Mouse (Mus musculus) C2C12 (cell line): Measurements from ENCODE around the gene Csrnp2. TPM values are rescaled to one million over a fixed set of nuclear protein-coding genes. Genes with fewer than 3 reads are reported as not detected.
A peak's percentile ranks its signal among the peaks of the same experiment; 100 is the strongest.

Source experiments
- H3K27me3 ChIP-seq: one replicate; pipeline ENCODE4 v1.6.1; 2011; ENCODE audit not compliant: control insufficient read depth, insufficient read depth, insufficient read length
- H3K36me3 ChIP-seq: one replicate; pipeline ENCODE4 v1.6.1; 2011; ENCODE audit not compliant: control insufficient read depth, insufficient read depth
- H3K4me3 ChIP-seq: one replicate; pipeline ENCODE4 v1.5.1; 2011; ENCODE audit warnings: mild to moderate bottlenecking, control low read depth; ENCODE audit not compliant: poor library complexity, insufficient read depth, severe bottlenecking
- H3K79me2 ChIP-seq: one replicate; pipeline ENCODE4 v1.6.1; 2011; ENCODE audit not compliant: control insufficient read depth, insufficient read depth
- H3K79me3 ChIP-seq: one replicate; pipeline ENCODE4 v1.6.1; 2011; ENCODE audit warnings: low read depth, control low read depth
- H3ac ChIP-seq: one replicate; pipeline ENCODE3; 2011; ENCODE audit warnings: low read depth; ENCODE audit not compliant: control insufficient read depth, insufficient read length
- CEBPB ChIP-seq: IDR thresholded peaks from one replicate; pipeline ENCODE4 v1.6.1; 2011; ENCODE audit warnings: low read depth, mild to moderate bottlenecking, control low read depth, moderate library complexity
- CTCF ChIP-seq: IDR thresholded peaks from one replicate; pipeline ENCODE4 v1.5.1; 2011; ENCODE audit not compliant: control insufficient read depth, insufficient read depth, insufficient read length
- FOSL1 ChIP-seq: IDR thresholded peaks from one replicate; pipeline ENCODE4 v1.8.0; 2011; ENCODE audit warnings: mild to moderate bottlenecking, low read length; ENCODE audit not compliant: poor library complexity, insufficient read depth, severe bottlenecking
- MAX ChIP-seq: IDR thresholded peaks from one replicate; pipeline ENCODE4 v1.6.1; 2011; ENCODE audit warnings: mild to moderate bottlenecking, control low read depth
- MYOD1 ChIP-seq: IDR thresholded peaks from one replicate; pipeline ENCODE4 v1.6.1; 2011; ENCODE audit warnings: low read depth; ENCODE audit not compliant: control insufficient read depth, insufficient read length
- MYOG ChIP-seq: IDR thresholded peaks from one replicate; pipeline ENCODE4 v1.6.1; 2011; ENCODE audit not compliant: control insufficient read depth, insufficient read length; ENCODE audit errors: extremely low read depth
- USF1 ChIP-seq: IDR thresholded peaks from one replicate; pipeline ENCODE4 v1.6.1; 2011; ENCODE audit warnings: low read depth, mild to moderate bottlenecking, control low read depth, moderate library complexity
- polyA plus RNA-seq: library from polyadenylated mRNA; unstranded; fragments of >200 nt; fragmentation: generic; extraction: Trizol; gene quantifications from one replicate; pipeline ENCODE4 v1.2.1, GENCODE M21; 2012; ENCODE audit warnings: missing spikeins

Csrnp2 gene
- polyA plus RNA-seq, 1 experiment = 11.6 TPM

GRCm38 (mm10) chr15:100462086-100462485 lies 33.2 kb downstream of the Csrnp2 start:
- Histone ChIP-seq H3K36me3 (no peaks in the 10 kb centered on the region), H3K4me3 (no peak overlapping the region), H3K27me3 (no peaks in the 10 kb centered on the region), H3K79me3 (no peaks in the 10 kb centered on the region), H3K79me2 (no peaks in the 10 kb centered on the region), H3ac (no peak overlapping the region)
- TF ChIP-seq CTCF (no peak), MYOG (no peak), CEBPB (no peak), MYOD1 (no peak), MAX (no peak), FOSL1 (no peak)

DNA sequence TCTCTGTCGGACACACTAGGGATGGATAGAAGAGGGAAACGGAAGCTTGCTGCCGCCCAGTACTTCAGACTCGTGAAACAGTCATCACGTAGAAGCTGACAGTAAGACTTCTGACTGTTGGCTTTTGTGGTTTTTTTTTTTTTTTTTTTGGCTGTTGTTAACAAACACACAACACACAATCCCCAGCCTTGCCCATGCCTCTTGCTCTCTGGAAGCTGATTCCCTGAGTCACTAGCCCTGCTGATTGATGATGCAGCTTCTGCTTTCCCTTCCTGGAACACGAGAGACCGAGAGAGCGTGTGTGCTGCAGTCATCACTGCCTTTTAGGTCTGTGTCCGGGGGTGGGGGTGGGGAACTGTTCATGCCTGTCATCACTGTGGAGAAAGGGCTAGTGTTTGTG lies 33.6 kb downstream of the Csrnp2 start:
- H3K79me3 ChIP-seq = no peaks in the 10 kb centered on the region
- H3ac ChIP-seq = no peak overlapping the region
- H3K4me3 ChIP-seq = no peak overlapping the region
- H3K27me3 ChIP-seq = no peaks in the 10 kb centered on the region
- no peaks in the 10 kb centered on the region for H3K79me2 ChIP-seq
- no peaks in the 10 kb centered on the region for H3K36me3 ChIP-seq
- no peak for TF ChIP-seq MYOD1

- Histone ChIP-seq H3K79me3 (no peaks in the 10 kb centered on the region), H3K79me2 (no peaks in the 10 kb centered on the region), H3K36me3 (no peaks in the 10 kb centered on the region), H3ac (no peak overlapping the region), H3K27me3 (no peaks in the 10 kb centered on the region), H3K4me3 (no peak overlapping the region)
- no peak for TF ChIP-seq FOSL1
- TF ChIP-seq MYOD1 = no peak
- TF ChIP-seq MYOG = no peak
- no peak for TF ChIP-seq USF1
- no peak for TF ChIP-seq CTCF
- TF ChIP-seq MAX = no peak
- TF ChIP-seq CEBPB = no peak
Observed at GRCm38 (mm10) chr15:100460942-100461341, 34.3 kb downstream of the Csrnp2 start.

DNA sequence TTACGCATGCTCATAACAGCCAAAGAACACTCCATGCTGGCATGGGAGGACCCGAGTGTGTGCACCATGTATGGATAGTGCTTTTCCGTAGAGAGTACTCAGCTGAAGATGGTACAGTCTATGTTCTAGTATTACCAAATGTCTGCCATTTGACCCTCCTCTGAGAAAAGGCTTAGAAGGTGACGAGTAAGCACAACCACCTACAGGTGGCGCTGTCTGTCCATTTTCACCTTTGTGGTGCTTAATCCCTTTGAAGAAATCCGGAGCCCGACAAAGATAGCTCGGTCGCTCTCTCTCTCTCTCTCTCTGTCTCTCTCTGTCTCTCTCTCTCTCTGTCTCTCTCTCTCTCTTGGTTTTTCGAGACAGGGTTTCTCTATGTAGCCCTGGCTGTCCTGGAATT lies 37.2 kb downstream of the Csrnp2 start:
- H3K36me3 ChIP-seq = no peaks in the 10 kb centered on the region
- no peaks in the 10 kb centered on the region for H3K79me3 ChIP-seq
- no peaks in the 10 kb centered on the region for H3K27me3 ChIP-seq
- H3K79me2 ChIP-seq = no peaks in the 10 kb centered on the region
- no peak overlapping the region for H3ac ChIP-seq
- no peak for TF ChIP-seq USF1
- TF ChIP-seq MYOG = no peak
- TF ChIP-seq MAX = no peak
- peak; percentile 53 for TF ChIP-seq CTCF
- no peak for TF ChIP-seq MYOD1
- TF ChIP-seq CEBPB = no peak
- no peak for TF ChIP-seq FOSL1
- H3K4me3 ChIP-seq = no peak overlapping the region

GRCm38 (mm10) chr15:100457340-100457739 lies 37.9 kb downstream of the Csrnp2 start:
- Histone ChIP-seq H3K4me3 (no peak overlapping the region), H3K27me3 (no peaks in the 10 kb centered on the region)
- peak; percentile 96 for TF ChIP-seq CTCF
- peak; percentile 11 for TF ChIP-seq MAX
- no peak for TF ChIP-seq MYOG

DNA sequence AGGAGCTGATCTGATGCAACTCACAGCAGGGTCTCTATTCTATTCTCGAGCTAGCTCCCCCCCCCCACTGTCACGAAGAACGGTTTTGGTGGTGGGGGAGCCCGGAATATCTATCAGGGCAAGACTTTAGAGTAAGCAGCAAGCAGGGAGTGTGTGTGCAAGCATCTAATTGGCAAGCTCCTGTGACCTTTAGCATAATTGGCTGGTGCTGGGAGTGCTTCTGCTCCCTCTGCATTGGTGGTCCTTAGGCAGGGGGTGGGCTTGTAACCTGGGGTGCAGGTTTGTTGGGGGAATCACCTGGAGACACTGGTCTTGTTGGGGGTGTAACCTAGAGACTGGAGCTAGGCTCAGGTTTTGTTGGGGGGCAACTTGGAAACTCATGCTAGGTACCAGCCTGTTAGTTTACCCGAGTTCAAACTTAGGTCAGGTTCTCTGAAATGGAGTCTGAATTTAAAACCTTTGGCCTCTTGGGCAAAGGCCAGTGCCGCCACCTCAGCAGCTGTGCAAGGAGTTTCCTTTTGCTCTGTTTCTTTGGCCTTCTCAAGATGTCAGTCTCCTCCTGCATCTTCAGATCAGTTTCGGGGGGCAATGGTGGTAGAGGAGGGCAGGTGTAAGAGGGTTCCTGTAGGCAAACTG lies 38.8 kb downstream of the Csrnp2 start:
- no peak overlapping the region for H3ac ChIP-seq
- TF ChIP-seq CEBPB = no peak
- TF ChIP-seq USF1 = no peak
- TF ChIP-seq MAX = no peak
- no peak for TF ChIP-seq CTCF
- TF ChIP-seq MYOG = no peak
- no peak for TF ChIP-seq FOSL1
- no peak for TF ChIP-seq MYOD1

More at GRCm38 (mm10) chr15:100457340-100457739, 37.9 kb downstream of the Csrnp2 start:
- H3K79me2 ChIP-seq = no peaks in the 10 kb centered on the region
- no peaks in the 10 kb centered on the region for H3K36me3 ChIP-seq
- H3ac ChIP-seq = no peak overlapping the region
- no peaks in the 10 kb centered on the region for H3K79me3 ChIP-seq

More for the DNA sequence above, 38.8 kb downstream of the Csrnp2 start:
- Histone ChIP-seq H3K79me2 (no peaks in the 10 kb centered on the region), H3K79me3 (no peaks in the 10 kb centered on the region), H3K27me3 (no peaks in the 10 kb centered on the region), H3K4me3 (no peak overlapping the region), H3K36me3 (no peaks in the 10 kb centered on the region)
